Mouse (Mus musculus): ENCODE data around the gene Th. TPM values are rescaled to one million over a fixed set of nuclear protein-coding genes. Genes with fewer than 3 reads are reported as not detected.

Gene Th
- total RNA-seq, 1 experiment, result 0.80 TPM

DNA sequence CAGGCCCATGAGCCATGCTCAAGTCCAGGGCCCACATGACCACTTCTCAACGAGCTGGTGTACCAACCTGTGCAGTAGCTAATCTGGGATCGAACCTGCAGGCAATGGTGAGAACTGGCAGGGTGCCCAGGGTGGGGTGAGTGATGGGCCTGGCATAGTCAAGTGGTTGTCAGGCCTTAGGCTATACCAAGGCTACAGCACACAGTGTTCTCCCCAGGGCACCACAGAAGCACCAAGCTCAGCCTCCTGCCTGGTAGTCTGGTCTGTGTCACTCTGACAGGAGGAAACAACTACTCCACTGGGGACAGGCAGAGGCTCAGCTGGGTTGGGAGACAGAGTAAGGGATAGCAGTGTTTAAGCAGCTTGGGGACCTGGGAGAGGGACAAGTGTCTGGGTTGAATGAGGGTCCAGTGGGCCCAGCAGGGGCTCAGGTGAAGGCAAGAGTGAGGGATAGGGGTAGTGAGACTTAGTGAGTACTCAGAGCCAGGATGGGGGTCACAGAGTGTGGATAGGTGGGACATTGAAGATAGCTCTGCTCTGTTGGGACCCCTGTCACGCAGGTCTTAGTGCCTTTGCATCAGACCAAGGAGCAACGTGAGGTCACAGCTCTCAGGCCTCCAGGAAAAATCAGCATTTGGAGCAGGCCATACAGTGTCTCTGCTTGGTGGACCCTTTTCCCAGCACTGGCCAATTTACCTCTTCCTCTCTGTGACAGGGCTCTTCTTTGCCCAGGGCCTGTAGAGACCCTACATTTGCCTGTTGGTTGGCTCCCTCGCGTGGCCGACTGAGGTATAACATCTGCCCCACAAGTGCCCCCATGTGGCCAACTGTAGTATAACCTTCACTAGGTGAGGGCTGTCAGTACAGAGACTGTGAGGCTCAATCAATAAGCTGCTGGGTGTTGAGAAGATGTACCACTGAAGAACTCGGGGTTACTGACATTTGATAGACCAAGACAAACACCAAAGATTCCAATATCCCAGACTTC, 12.0 kb downstream of the Th start:
- Histone ChIP-seq H3K27ac (ENCODE audit: insufficient read depth, low read depth, low read length, poor library complexity, severe bottlenecking) (no peak overlapping the region), H3K9ac (ENCODE audit: insufficient read depth, low read depth, low read length, poor library complexity, severe bottlenecking) (no peak overlapping the region), H3K36me3 (ENCODE audit: control insufficient read depth, insufficient read depth, low read length, poor library complexity, severe bottlenecking) (no peaks in the 10 kb centered on the region), H3K4me3 (ENCODE audit: insufficient read depth in 1 of 2, low read depth in 1 of 2, low read length in 2 of 2, poor library complexity in 1 of 2, severe bottlenecking in 1 of 2) (no peak overlapping the region), H3K9me3 (ENCODE audit: control insufficient read depth, insufficient read depth, low read depth, low read length) (no peaks in the 10 kb centered on the region), H3K4me1 (ENCODE audit: control insufficient read depth in 2 of 2, insufficient read depth in 2 of 2, low read length in 2 of 2, poor library complexity in 1 of 2) (peaks cover 0 to 6% of the 10 kb centered on the region in 2 experiments; a peak in 1 of 4 replicates)
- in situ Hi-C loops (cut with MboI; ENCODE audit: low sequenced_read_pairs in 2 of 2, unreplicated experiment in 2 of 2), result no loop called here
- peak; percentile 60 for DNase-seq (ENCODE audit: low read depth, low spot score)
- TF ChIP-seq ZC3H11A (IDR thresholded peaks at IDR 0.05; ENCODE audit: borderline replicate concordance, low read depth, low read length) (peak; percentile 64; the same call in 1 of the 2 replicates), MAFK (IDR thresholded peaks at IDR 0.05; ENCODE audit: insufficient read depth, low read depth, low read length) (no peak), CHD2 (IDR thresholded peaks at IDR 0.05; ENCODE audit: low read depth, low read length) (no peak), HCFC1 (IDR thresholded peaks at IDR 0.05; ENCODE audit: borderline replicate concordance, insufficient read depth, low read length) (no peak), ZNF384 (IDR thresholded peaks at IDR 0.05; ENCODE audit: low read depth, low read length) (0 out of 2 replicates have a peak, but pooled peaks have one; percentile 27)

GRCm38 (mm10) chr7:142917659-142918058, 13.3 kb downstream of the Th start:
- in situ Hi-C loops (cut with MboI; ENCODE audit: low sequenced_read_pairs in 2 of 2, unreplicated experiment in 2 of 2), result no loop called here
- H3K9me3 ChIP-seq (ENCODE audit: control insufficient read depth, insufficient read depth, low read depth, low read length), result no peaks in the 10 kb centered on the region
- peaks cover 0 to under 1% of the 10 kb centered on the region in 2 experiments; a peak in 1 of 4 replicates for H3K4me1 ChIP-seq (ENCODE audit: control insufficient read depth in 2 of 2, insufficient read depth in 2 of 2, low read length in 2 of 2, poor library complexity in 1 of 2)
- DNase-seq (ENCODE audit: low read depth, low spot score), result no peak
- no peak overlapping the region for H3K27ac ChIP-seq (ENCODE audit: insufficient read depth, low read depth, low read length, poor library complexity, severe bottlenecking)
- no peak overlapping the region for H3K9ac ChIP-seq (ENCODE audit: insufficient read depth, low read depth, low read length, poor library complexity, severe bottlenecking)
- TF ChIP-seq HCFC1 (IDR thresholded peaks at IDR 0.05; ENCODE audit: borderline replicate concordance, insufficient read depth, low read length), result no peak
- no peak overlapping the region for H3K4me3 ChIP-seq (ENCODE audit: insufficient read depth in 1 of 2, low read depth in 1 of 2, low read length in 2 of 2, poor library complexity in 1 of 2, severe bottlenecking in 1 of 2)
- H3K36me3 ChIP-seq (ENCODE audit: control insufficient read depth, insufficient read depth, low read length, poor library complexity, severe bottlenecking), result no peaks in the 10 kb centered on the region

GRCm38 (mm10) chr7:142916178-142916577, 14.8 kb downstream of the Th start:
- no peak for TF ChIP-seq HCFC1 (IDR thresholded peaks at IDR 0.05; ENCODE audit: borderline replicate concordance, insufficient read depth, low read length)
- no peak for TF ChIP-seq ZNF384 (IDR thresholded peaks at IDR 0.05; ENCODE audit: low read depth, low read length)
- TF ChIP-seq ZC3H11A (IDR thresholded peaks at IDR 0.05; ENCODE audit: borderline replicate concordance, low read depth, low read length), result no peak
- DNase-seq (ENCODE audit: low read depth, low spot score), result no peak
- no peaks in the 10 kb centered on the region for H3K4me1 ChIP-seq (ENCODE audit: control insufficient read depth in 2 of 2, insufficient read depth in 2 of 2, low read length in 2 of 2, poor library complexity in 1 of 2)
- in situ Hi-C loops (cut with MboI; ENCODE audit: low sequenced_read_pairs in 2 of 2, unreplicated experiment in 2 of 2), result no loop called here
- H3K4me3 ChIP-seq (ENCODE audit: insufficient read depth in 1 of 2, low read depth in 1 of 2, low read length in 2 of 2, poor library complexity in 1 of 2, severe bottlenecking in 1 of 2), result no peak overlapping the region
- no peak overlapping the region for H3K27ac ChIP-seq (ENCODE audit: insufficient read depth, low read depth, low read length, poor library complexity, severe bottlenecking)
- H3K36me3 ChIP-seq (ENCODE audit: control insufficient read depth, insufficient read depth, low read length, poor library complexity, severe bottlenecking), result no peaks in the 10 kb centered on the region
- H3K9ac ChIP-seq (ENCODE audit: insufficient read depth, low read depth, low read length, poor library complexity, severe bottlenecking), result no peak overlapping the region
- H3K9me3 ChIP-seq (ENCODE audit: control insufficient read depth, insufficient read depth, low read depth, low read length), result no peaks in the 10 kb centered on the region

DNA sequence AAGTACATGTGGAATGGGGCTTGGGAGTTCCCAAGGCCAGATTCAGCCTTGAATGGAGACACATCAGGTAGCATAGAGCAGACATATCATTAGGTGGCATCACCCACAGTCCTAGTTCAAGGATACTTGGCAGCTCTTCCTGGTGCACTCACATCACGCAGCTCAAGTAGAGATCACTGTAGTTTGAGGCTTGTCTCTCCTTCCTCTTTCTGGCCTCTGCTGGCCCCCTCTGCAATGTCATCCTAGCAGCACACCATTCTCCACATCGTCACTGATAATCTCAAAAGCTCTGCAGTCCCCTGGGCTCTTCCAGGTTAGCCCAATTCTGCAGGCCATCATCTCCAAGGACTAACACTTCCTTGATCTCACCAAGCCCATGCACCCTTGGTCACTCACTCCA, 19.2 kb downstream of the Th start:
- Histone ChIP-seq H3K9me3 (ENCODE audit: control insufficient read depth, insufficient read depth, low read depth, low read length) (no peaks in the 10 kb centered on the region), H3K36me3 (ENCODE audit: control insufficient read depth, insufficient read depth, low read length, poor library complexity, severe bottlenecking) (no peaks in the 10 kb centered on the region), H3K9ac (ENCODE audit: insufficient read depth, low read depth, low read length, poor library complexity, severe bottlenecking) (no peak overlapping the region), H3K27ac (ENCODE audit: insufficient read depth, low read depth, low read length, poor library complexity, severe bottlenecking) (no peak overlapping the region), H3K4me1 (ENCODE audit: control insufficient read depth in 2 of 2, insufficient read depth in 2 of 2, low read length in 2 of 2, poor library complexity in 1 of 2) (no peaks in the 10 kb centered on the region), H3K4me3 (ENCODE audit: insufficient read depth in 1 of 2, low read depth in 1 of 2, low read length in 2 of 2, poor library complexity in 1 of 2, severe bottlenecking in 1 of 2) (no peak overlapping the region)
- DNase-seq (ENCODE audit: low read depth, low spot score), result no peak
- TF ChIP-seq CHD2 (IDR thresholded peaks at IDR 0.05; ENCODE audit: low read depth, low read length) (no peak), MAFK (IDR thresholded peaks at IDR 0.05; ENCODE audit: insufficient read depth, low read depth, low read length) (no peak), ZC3H11A (IDR thresholded peaks at IDR 0.05; ENCODE audit: borderline replicate concordance, low read depth, low read length) (no peak), ZNF384 (IDR thresholded peaks at IDR 0.05; ENCODE audit: low read depth, low read length) (no peak), HCFC1 (IDR thresholded peaks at IDR 0.05; ENCODE audit: borderline replicate concordance, insufficient read depth, low read length) (no peak)
- in situ Hi-C loops (cut with MboI; ENCODE audit: low sequenced_read_pairs in 2 of 2, unreplicated experiment in 2 of 2), result no loop called here

All from ES-E14 (cell line).